Mouse (Mus musculus) testis, postnatal 14 days (tissue): Measurements from ENCODE around the gene Greb1.
"Not testable (repeated sequence)": the region's sequence is repeated elsewhere in the genome, so short reads cannot be mapped to it uniquely, and the experiment has no call there.

ENCODE experiments used
- DNase-seq: peaks from one replicate; pipeline ENCODE4 v3.0.0; 2021; ENCODE audit warnings: low spot score

Gene Greb1

DNA sequence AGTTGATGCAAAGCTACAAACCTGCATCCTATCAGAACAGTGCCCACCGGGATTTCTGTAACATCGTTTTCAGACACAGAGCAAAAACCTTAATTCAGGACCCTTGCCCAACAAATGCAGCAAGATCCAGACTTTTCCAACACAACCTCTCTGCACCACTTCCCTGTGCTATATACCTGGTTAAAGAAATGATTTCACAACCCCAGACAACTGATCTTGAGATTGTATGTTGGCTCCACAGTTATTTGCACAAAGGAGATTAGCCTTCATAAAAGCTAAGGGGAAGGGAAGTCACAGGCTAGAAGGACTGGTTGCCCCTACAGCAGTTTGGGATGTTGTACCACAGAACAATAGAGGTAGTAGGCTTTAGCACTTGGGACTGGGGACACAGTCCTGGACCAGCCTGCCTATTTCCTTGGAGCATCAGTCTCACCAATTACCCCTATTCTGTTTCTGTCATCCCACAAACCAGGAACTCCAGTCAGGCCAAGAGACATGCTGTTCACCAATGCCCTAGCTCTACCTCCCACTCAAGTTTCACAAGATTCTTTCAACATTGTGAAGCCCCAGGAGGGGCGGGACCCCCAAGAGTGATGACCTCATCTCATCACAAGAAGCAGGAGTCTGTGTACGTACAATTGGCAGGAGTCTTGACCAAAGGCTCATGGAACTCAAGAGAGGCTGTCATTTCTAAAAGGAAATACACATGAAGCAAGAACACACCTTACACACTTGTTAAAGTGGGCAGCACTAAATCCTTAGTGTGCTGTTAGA, 36.9 kb downstream of the Greb1 start:
- DNase-seq, result no peak

DNA sequence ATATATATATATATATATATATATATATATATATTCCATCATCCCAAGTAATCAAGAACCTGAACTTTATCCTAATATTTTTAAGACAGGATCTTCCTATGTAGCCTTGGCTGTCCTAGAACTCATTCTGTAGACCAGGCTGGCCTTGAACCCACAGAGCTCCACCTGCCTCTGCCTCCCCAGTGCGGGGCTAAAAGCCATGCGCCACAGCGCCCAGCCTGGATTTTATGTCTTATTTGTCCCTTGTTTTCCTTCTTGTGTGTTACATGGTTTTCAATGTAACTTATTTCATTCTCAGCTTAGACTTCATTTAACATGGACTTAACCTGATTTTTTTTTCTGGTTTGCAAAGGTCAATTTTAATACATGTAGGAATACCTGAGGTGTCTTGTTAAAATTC, 39.2 kb downstream of the Greb1 start:
- no peak for DNase-seq

DNA sequence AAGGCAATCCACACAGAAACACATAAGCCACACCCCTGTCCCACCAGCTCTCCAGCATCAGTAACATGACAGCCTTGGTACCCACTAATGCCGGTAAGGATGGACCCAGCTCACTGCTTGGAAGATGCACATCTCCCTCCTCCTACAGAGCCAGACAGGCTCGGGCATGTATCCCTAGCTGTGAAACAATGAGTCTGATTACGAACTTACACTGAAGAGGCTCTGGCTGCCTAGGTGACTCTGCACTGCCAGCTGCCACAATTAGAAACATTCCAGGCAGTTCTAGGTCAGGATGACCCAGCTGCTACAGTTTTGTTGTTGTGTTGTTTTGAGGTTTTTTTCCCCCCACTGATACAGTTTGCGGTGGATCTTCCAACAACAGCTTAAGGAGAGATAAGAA, 40.4 kb downstream of the Greb1 start:
- DNase-seq, result peak; percentile 78

DNA sequence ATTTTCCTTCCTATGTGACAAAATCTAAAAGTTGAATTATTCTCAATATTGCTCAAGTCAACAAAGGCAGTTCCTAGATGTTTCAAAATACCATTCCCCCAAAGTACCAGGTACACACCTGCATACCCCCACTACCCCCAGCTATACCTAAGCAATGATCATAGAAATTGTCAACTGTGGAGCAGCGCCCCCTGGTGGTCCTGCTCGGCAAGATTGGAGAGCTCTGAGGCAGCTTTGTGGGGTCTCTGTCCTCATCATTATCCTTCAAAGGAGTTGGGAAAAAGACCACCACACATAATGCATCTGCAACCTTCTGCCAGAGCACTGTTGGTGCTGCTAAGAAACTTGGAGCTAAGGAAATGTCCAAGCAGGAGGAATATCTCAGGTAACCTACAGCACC, 46.4 kb downstream of the Greb1 start:
- no peak for DNase-seq

DNA sequence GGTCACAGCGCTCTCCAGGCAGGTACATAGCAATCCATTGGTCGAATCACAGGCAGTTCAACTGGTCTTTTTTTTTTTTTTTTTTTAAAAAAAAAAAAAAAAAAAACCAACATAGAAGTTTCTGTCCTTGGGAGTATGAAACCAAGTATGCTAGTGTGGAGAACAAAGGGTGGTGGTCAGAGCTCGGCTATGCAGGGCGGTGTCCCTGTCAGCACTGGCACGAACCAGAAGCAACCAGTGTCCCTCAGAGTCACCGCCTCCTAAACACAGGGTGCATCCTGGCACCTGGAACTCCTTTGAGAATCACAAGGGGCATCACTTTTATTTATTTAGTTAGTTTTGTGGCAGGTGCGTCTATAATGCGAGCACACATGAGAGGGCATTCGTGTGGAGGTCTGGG, 47.1 kb downstream of the Greb1 start:
- no peak for DNase-seq

DNA sequence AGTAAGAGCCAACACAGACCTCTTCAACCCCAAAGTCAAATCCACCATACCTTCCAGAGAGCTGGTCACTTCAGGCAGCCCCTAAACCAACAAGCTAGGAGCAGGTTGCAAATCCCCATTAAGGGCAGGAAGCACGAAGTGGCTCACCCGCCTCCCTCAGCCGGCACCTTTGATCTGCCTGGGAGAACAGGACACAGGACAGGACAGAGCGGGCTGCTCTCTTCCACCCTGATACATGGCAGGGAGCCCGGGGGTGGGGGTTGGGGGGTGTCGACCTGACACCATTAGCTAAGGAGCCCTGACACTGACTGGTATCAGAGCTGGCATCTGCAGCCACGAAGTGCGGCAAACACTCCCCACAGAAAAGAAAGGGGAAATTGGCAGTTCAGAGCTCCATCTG, 47.6 kb downstream of the Greb1 start:
- DNase-seq, result peak; percentile 34

DNA sequence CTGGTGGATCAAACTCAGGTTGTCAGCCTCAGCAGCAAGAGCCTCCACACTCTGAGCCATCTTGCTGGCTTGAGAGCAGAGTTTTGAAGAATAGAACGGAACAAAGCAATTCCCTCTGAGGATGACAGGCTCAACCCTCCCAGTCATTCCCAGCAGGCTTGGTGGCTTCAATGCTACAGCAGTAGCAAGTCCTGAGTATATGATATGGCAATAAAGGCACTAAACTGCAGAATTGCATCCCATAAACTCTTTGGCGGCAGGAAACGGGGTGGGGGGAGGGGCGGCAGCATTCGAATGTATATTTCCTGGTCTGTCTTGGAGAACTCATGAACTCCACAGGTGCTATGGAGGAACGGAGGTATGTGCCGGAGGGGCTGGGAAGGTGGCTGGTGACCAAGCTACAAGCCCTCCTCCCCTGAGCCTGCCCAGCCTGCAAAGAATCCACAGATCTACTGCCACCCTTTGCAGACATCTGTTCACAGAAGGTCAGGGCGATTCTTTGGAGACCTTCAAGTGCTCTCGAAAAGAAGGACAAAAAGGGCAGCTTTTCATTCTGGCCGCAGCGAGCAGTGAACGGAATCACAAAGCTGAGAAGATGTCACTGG, 48.3 kb downstream of the Greb1 start:
- no peak for DNase-seq

DNA sequence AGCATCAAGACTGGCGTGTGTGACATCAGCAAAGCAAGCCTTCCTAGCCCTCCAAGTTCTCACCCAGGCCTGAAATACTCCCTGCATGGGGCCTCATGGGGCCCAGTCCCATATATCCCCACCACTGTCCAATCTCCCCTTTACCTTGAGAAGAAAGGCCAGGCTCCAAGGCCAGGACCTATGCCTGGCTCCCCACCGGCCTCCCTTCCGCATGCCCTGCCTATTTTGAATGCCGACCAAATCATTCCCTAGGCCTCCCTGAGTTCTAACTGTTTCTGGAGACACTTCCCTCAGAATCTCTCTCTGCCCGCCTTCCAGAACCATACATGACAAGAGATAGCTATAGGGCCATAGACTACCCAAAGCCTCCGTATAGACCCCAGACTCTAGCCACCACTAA, 49.1 kb downstream of the Greb1 start:
- DNase-seq, result no peak

DNA sequence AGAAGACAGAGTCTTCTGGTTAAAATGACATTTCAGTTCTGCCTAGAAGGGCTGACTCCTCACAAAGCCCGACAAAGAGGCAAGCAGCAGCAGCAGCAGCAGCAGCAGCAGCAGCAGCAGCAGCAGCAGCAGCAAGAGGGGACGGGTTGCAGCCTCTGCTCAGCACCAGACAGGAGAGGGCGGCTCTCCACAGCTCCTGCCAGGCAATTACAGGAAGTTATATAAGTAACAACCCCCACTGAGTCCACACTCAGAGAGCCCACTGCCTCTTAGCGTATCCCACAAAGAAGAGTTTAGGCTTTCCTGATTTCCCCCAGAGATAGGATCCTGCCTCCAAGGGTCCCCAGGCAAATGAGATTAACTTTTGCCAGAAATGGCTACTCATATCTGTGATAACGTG, 60.6 kb downstream of the Greb1 start:
- no peak for DNase-seq

DNA sequence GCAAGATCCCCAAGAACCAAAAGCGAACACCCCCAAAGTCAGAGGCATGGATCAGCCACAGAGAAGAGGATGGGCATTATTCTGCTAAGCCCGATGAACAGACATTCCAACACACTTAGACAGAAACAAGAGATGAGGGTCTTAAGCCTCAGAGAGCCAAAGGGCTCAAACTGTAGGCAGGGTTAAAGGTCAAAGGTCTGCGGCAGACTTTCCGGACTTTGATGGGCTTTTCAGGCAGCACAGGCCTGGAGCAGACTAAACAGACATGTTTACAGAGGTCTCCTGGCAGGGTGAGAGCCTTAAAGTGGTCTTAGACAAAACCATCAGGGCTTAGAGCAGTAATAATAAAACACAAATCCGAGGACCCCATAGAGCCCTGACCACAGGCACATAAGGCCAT, 63.4 kb downstream of the Greb1 start:
- no peak for DNase-seq

DNA sequence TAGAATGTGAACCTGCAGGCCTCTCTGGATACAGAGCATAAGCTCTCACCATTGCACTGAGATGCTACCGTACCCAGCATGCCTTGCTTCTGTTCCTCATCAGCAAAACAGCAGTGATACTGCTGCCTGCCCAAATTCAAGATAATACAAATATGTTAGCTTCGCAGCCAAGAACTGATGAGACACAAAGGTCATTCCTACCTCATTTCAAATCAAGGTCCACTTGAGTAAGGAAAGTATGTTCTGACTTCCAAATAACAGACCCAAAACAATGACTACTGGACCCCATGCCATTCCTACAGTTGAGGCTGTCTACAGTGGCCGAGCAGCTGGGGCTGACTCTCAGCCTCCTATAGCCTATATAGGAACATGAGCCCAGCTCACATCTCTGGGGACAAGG, 66.0 kb downstream of the Greb1 start:
- no peak for DNase-seq

DNA sequence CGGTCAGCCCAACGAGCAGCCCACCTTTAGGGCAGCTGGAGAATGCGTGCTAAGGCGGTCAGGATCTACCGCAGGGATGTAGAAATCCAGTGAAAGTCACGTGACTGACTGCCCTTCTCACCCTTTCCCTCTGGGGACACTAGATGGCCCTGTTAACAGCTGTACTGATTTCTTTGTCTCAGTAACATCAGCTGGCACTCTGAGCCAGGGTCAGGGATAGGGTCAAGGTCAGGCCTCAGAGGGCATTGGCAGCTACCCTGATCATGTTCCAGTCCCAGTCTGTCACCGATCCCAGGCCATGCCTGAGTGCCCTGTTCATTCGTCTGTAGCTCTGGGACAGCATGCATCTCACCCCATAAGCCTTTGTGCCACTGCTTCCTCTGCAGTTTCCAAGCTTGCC, 66.7 kb downstream of the Greb1 start:
- peak; percentile 38 for DNase-seq

DNA sequence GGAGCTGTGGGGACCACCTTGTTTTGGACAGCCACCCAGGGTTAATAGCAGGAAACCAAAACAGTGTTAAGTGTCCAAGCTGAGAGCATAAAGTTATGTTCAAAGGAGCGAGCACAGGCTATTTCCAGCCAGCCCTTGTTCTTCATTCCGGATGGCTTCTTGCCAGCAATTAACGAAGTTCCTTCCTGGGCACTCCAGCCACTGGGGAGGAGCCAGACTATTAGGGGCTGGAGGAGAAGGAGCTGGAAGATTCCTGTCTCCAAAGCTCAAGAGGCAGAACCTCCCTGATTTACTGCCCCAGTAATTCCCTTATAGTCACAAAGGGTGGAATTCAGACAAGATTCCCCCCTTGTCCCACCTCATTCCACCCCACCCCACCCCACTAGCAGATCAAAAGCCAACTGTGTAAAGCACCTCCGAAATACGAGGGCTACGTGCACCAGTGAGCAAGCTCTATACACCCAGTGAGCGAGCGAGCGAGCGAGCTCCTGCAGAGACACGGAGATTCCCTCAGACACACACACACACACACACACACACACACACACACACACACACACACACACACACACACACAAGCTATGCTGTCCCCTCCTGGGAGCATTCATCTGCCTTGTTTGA, 69.5 kb downstream of the Greb1 start:
- peak; percentile 60 for DNase-seq

DNA sequence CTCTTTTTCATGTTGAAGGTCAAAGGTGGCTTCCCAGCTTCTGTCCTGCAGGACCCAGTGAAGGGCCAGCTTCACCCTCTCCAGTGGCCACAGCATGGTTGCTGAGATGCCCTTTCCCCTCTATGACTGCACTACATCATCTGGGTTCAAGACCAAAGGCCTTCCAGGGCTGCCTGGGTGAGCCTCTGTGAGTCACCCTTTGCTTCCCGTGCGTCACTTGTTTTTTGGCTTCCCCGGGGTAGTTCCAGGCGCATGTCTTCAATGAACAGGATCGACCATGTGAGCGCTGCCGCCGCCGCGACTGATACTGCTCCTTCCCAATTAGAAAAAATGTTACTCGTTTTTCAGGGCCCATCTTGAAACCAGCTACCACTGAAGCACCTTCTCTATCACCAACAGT, 70.5 kb downstream of the Greb1 start:
- no peak for DNase-seq

DNA sequence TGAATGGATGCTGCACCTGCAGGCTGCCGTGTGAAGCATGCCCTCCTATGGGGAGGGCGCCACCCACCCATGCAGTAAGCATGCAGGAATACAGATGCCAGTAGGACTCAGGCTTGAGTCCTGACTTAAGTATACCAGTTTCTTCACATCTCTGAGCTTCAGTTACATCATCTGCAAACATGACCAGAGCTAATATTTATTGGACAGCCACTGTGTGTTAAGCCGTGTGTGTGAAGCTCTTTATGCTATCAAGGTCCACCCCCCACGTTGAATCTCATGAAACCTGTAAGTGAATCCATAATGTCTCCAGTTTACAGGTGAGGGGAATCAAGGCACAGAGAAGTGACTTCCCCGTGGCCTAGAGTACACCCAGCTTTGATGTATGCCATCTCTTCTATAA, 72.5 kb downstream of the Greb1 start:
- no peak for DNase-seq

DNA sequence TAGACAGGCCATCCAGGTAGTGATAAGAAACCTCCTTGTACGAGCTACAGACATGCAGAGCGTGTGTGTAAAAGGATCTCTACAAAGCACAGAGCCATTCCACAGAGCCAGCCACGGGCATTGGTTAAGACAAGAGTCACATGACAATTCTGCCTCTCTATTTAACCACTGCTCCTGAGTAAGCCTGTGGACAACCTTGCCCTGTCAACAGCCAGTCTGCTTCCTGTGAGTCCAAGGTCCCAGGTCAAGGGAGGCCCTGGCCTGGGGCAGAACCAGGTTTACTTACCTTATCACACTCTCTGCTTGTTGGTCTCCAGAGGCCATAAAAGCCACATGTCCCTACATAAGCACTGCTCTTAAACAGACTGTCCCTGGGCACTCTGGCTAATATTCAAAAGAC, 74.5 kb downstream of the Greb1 start:
- DNase-seq, result no peak

DNA sequence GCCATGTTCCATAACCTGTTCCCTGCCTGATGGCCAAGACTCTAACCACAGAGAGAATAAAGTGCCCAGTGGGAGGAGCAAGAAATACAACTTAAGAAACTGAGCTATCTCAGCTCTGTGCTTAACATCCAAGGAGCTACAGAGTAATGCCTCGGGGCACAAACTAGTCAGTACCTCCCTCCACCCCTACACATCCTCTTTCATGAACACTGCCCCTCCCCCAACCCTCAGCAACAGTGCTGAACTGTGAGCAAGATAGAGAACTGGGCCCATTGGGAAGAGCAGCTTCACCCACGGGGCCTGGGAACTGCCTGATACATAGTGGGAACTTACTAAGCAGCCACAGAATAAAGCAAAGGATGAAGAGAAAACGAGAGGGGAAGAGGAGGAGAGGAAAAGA, 77.1 kb downstream of the Greb1 start:
- DNase-seq, result no peak

DNA sequence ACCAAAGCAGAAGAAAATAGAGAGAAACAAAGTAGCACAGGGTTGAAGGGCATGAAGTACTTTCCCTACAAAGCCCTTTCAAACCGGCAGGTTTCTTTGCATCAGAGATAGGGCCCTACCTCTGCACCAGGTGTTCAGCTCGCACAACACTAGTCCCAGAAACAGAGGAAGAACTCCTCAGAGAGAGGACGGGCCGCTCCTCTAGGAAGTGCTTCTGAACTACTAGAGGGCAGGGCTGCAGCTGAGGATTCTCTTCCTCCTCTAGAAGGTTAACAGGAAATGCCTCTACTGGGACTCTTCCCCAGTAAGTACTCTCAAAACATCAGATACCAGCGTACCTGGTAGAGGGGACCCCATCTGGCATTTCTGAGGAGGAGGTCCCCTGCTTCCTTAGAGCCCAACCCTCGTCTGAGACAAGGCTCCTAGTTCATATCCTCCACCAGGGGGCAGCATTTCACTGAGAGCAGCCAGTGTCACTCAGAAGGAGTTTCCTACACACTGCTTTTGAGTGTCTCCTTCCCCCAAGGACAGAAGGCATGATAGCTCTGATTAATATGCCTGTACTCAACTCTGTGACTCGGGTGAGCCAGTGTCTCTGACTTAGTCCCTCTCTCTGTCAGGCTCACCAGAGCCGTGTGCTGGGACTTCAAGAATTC, 81.9 kb downstream of the Greb1 start:
- peak; percentile 17 for DNase-seq

DNA sequence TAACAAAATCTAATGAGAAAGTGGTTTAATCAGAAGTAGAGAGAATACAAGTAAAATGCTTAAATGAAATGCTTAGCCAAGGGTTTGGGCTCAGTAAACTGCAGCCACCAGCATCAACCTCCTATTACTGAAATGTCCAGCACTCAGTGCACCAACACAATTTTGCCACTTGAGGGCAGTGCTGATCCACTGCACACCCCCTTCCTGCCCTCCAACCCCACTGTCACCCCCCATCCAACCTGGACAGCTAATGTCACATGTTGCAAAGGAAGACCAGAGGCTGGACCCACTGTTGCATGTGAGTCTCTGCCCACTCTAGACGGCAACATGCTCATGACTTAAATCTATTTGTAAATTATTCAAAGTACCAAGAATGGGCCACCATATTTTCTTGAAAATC, 83.0 kb downstream of the Greb1 start:
- no peak for DNase-seq

DNA sequence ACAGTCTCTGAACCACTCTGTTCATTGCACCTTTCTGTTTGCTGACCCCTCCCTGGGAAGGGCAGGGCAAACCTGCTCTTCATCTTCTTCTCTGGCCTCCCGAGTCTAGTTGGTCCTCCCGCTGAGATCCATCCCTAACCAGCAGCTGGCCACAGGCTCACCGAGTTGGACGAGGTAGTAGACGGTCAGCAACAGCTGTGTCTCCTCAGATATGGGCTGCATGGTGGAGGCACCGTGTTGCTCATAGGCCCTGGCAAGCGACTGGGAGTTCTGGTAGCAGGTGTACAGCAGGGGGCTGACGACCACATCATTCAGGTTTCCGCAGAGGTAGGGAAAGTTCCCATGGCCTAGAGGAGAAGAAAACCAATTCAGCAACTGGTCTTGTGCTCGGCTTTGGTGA, 86.1 kb downstream of the Greb1 start:
- no peak for DNase-seq

DNA sequence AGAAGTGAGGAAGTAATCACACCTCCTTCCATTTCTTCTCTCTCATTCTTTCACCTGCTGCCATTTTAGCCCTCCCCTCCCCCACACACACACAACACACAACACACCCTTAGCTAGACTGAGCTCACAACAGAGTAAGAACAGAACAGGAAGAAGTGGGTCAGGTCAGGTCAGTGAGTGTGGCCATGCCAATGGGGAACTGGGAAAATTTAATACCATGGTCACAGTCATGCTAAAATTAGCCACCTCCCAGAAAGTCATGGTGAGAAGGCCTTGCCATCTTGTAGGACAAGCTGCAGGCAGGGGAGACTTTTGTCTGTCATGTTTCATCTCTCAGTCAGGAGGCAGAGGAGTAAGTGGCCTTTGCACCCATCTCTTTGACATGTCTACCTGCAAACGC, 102.0 kb downstream of the Greb1 start:
- no peak for DNase-seq

DNA sequence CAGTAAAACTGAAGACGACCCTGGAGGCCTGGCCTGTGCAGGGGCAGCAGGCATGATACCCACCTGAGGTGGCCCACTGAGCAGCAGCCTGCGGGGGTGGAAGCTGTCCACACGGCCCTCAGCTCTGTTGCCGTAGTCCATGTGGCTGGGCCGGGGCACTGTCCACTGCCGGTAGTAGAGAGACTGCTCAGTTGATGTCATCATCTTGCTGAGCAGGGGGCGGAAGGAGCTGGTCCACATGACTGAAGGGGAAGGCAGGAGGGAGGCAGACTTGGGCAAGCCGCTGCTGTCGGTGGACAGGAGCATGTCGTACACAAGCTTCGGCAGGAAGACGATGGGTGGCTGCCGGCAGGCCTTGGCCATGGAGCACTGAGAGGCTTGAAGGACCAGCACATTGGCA, 104.5 kb downstream of the Greb1 start:
- DNase-seq, result no peak

DNA sequence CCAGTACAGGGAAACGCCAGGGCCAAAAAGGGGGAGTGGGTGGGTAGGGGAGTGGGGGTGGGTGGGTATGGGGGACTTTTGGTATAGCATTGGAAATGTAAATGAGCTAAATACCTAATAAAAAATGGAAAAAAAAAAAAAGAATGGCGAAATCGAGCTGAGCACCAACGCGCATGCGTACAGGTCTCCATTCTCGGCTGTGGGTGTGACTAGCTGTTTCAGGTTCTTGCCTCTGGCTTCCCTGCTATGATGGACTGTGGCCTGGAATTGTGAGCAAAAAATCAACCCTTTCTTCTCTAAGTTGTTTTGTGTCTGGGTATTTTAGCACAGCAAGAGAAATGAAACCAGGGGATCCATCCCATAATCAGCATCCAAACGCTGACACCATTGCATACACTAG, 105.4 kb downstream of the Greb1 start:
- not testable (repeated sequence) for DNase-seq
